Mouse (Mus musculus) ovary, adult 10 weeks (tissue): ENCODE results near the gene Cs. TPM values are rescaled to one million over a fixed set of nuclear protein-coding genes. Genes with fewer than 3 reads are reported as not detected.

Source experiments
- polyA plus RNA-seq: library from polyadenylated mRNA; stranded (reverse); fragments of 350-450 nt; fragmentation: Illumina TruSeq; extraction: RNeasy Lipid Tissue Mini Kit (QIAGEN cat#74804); gene quantifications from one replicate; pipeline ENCODE4 v1.2.3, GENCODE M21; 2014

Gene Cs
- polyA plus RNA-seq, result 85.3 TPM

GRCm38 (mm10) chr10:128337306-128338181 is at the start of gene Cs:
Gene Cs (plus strand): TSS chr10:128337734.

GRCm38 (mm10) chr10:128298702-128299171 is 38.8 kb upstream of the Cs start, which contains the start of gene Il23a:
Gene Il23a (minus strand): TSS chr10:128298752.

DNA sequence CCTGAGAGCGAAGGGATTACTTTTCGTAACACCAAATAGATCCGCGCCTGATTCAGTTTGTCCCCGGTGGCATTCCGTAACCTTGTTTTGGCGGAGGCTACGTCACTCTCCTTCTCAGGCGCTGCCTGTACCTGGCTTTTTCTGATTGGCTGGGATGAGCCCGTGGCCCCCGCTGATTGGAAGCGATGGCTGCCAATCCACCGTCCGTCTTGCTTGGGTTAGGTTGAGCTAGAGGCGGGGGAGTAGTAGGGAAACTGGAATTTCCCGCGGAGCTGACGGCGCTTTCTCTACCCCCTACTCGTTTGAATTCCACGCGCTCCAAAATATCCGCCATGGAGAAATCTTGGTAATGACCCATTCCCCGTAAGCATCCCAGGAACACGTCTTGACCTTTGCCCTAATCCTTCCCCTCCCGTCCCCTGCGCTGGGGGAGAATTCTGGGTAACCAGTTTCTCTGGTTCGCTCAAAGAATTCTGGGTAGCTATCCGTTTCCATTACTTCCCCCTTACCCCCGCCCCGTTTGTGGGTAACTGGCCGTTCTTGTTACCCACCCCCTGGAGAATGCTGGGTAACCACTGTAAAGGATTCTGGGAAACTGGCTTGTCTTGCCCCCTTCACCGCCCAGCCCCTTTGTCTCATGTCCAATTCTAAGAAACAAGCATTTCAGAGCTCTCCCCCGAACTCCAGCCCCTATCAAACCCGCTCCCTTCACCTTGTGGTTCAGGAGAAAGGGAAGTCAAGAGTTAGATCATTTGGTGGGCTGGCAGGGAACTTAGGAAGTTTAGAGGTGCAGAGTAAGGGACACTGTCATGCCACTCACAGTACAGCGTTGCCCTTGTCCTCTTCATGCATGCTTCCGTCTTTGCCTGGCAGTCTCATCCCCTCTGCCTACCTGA is 34.2 kb upstream of the Cs start, which contains the start of gene Pan2:
Pan2 (plus strand) TSS at position 210 of the 896 bp plus-strand sequence.

DNA sequence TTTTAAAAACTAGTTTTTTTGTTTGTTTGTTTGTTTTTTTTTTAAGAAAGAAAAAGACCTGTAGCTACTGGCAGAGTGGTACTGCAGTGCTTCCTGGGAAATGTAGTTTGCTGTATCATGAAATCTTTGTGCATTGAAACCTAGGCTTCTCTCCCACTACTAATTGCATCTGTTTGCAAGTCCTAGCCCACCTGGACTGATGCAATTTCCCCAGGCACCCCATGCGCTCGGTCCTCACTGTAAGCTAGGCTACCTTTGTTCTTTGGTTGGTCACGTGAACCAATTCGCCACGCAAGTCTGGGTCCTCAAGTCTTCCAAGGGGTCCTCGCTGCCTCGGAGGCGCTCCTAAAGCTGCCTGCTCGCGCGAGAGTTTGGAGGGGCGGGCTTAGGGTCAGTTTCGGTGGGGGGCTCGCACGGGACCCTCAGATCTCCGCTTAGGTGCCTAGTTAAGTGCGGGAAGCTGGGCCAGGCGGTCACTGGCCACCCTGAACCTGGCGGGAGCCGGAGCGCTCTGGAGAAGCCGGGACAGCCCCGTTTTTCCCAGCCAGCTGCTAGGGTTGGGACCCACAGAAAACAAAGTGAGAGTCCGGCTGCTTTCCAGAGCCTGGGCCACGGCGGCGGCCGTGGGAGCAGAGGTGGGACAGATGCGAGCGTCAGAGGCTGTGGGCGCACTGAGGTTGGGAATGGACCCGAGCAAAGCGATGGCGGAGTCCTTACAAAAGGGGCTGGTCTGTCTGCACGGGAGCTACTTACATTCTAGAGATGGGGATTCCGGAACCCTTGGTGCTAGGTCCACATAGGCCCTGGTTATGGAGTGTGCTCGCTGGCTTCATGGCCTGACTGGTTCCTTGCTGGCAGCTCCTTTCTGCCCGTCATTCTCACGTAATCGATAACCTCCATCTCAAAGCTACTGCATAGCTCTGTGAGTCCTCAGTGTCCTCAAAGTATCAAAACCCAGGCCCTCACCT is 15.1 kb upstream of the Cs start, which contains the start of gene Cnpy2:
Cnpy2 (plus strand) TSS at position 319 of the 968 bp plus-strand sequence.

DNA sequence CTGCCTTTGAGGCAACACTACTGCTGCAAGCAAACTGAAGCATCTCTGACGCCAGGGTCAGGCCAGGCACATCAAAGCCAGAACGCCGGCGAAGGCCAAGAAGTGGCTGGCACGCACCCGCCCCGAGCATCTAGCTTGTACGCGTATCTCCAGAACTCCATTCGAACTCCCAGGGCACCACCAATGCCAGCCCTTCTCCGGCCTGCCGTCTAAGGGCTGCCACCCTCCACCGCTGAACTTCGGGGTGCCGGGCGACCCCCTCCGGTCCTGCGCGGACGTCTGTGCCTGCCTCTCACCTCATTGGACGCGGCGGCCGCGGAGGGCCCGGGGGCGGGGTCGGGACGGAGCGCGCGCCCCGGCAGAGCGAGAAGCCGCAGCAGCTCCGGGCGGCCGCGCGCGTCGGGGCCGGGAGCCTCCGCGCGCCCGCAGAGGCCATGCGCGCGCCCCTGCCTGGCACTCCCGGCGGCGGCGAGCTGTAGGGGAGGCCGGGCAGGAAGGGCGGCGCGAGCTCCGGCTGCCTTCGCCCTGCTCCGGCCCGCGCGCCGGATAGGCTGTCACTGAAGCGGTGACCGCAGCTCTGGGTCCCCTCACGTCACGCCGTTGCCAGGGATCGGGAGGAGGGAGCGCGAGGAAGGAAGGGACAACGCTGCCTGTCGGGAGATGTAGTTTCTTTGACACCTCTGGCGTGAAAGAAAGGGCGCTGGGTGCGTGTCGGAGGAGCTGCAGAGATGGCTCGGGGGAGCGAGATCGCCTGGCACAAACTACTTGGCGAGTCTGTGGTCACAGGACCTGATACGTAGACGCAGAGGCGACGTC is 31.1 kb downstream of the Cs start, which contains the start of gene Coq10a:
Coq10a (minus strand) TSS at position 596 of the 816 bp plus-strand sequence.

GRCm38 (mm10) chr10:128376455-128377211 is 39.1 kb downstream of the Cs start, which contains the start of gene Ankrd52:
Gene Ankrd52 (plus strand): TSS chr10:128377115.

DNA sequence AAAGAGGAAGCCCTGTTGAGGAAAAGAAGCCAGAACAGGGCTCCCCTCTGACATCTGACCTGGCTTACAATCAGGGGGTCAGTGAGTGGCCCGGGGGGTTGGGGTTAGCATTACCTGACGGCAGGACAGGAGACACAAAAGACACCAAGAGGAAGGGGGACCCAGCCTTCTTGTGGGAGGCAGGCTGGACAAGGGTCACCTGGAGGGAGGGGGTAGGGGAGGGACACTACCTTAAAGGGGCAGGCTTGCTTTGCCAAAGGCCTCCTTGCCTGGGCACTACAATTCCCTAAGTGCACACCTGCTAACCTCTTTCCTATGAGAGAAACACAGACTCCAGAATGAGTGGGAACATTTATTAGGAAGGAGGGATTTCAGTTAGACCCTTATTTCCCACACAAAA is 63.5 kb downstream of the Cs start, which contains the start of gene Slc39a5:
Slc39a5 (minus strand) TSS at position 174 of the 400 bp plus-strand sequence.

GRCm38 (mm10) chr10:128411211-128412054 is 73.9 kb downstream of the Cs start, which contains the start of the genes Nabp2 and Rnf41:
Gene Nabp2 (minus strand): TSS chr10:128411492.
Gene Rnf41 (plus strand): TSS chr10:128411657.

Other genes starting within 250 kb of the Cs start
- 14.3 TPM for gene Baz2a, start 246.2 kb upstream of the Cs start, polyA plus RNA-seq
- gene Rbms2, start 157.4 kb upstream of the Cs start, polyA plus RNA-seq, result 28.7 TPM
- not detected for gene Gls2, start 143.3 kb upstream of the Cs start, polyA plus RNA-seq
- 9.3 TPM for gene Spryd4, start 125.9 kb upstream of the Cs start, polyA plus RNA-seq
- not detected for gene Mip, start 111.9 kb upstream of the Cs start, polyA plus RNA-seq
- 2.7 TPM for gene Timeless, start 105.7 kb upstream of the Cs start, polyA plus RNA-seq
- not detected for gene Apon, start 83.6 kb upstream of the Cs start, polyA plus RNA-seq
- gene Apof, start 69.1 kb upstream of the Cs start, polyA plus RNA-seq, result 1.00 TPM
- 7.4 TPM for gene Stat2, start 67.2 kb upstream of the Cs start, polyA plus RNA-seq
- gene Il23a, start 39.0 kb upstream of the Cs start, polyA plus RNA-seq, result not detected
- 7.2 TPM for gene Pan2, start 34.4 kb upstream of the Cs start, polyA plus RNA-seq
- 55.8 TPM for gene Cnpy2, start 15.3 kb upstream of the Cs start, polyA plus RNA-seq
- 3.9 TPM for gene Coq10a, start 31.3 kb downstream of the Cs start, polyA plus RNA-seq
- gene Ankrd52, start 39.4 kb downstream of the Cs start, polyA plus RNA-seq, result 8.8 TPM
- gene Slc39a5, start 63.5 kb downstream of the Cs start, polyA plus RNA-seq, result not detected
- 13.7 TPM for gene Nabp2, start 73.8 kb downstream of the Cs start, polyA plus RNA-seq
- gene Rnf41, start 73.9 kb downstream of the Cs start, polyA plus RNA-seq, result 10.5 TPM
- gene Smarcc2, start 121.5 kb downstream of the Cs start, polyA plus RNA-seq, result 62.3 TPM
- gene Myl6, start 156.4 kb downstream of the Cs start, polyA plus RNA-seq, result 108 TPM
- not detected for gene Myl6b, start 161.0 kb downstream of the Cs start, polyA plus RNA-seq
- gene Esyt1, start 188.1 kb downstream of the Cs start, polyA plus RNA-seq, result 6.2 TPM
- gene Zc3h10, start 210.0 kb downstream of the Cs start, polyA plus RNA-seq, result 1.3 TPM
- gene Rpl41, start 211.6 kb downstream of the Cs start, polyA plus RNA-seq, result 14.5 TPM
- 143 TPM for gene Pa2g4, start 228.3 kb downstream of the Cs start, polyA plus RNA-seq